Mouse (Mus musculus) spleen, postnatal 4 days (tissue): ENCODE data around the gene Gucy2d.

Experiments used
- DNase-seq, 2 experiments: peaks; one replicate each; pipeline ENCODE4 v3.0.0; 2022; ENCODE audit warnings: low spot score in 2 of 2

The Gucy2d gene

GRCm38 (mm10) chr7:98490328-98490727 lies 50.1 kb downstream of the Gucy2d start:
- DNase-seq: no peak

GRCm38 (mm10) chr7:98490911-98491310 lies 50.7 kb downstream of the Gucy2d start:
- no peak for DNase-seq

DNA sequence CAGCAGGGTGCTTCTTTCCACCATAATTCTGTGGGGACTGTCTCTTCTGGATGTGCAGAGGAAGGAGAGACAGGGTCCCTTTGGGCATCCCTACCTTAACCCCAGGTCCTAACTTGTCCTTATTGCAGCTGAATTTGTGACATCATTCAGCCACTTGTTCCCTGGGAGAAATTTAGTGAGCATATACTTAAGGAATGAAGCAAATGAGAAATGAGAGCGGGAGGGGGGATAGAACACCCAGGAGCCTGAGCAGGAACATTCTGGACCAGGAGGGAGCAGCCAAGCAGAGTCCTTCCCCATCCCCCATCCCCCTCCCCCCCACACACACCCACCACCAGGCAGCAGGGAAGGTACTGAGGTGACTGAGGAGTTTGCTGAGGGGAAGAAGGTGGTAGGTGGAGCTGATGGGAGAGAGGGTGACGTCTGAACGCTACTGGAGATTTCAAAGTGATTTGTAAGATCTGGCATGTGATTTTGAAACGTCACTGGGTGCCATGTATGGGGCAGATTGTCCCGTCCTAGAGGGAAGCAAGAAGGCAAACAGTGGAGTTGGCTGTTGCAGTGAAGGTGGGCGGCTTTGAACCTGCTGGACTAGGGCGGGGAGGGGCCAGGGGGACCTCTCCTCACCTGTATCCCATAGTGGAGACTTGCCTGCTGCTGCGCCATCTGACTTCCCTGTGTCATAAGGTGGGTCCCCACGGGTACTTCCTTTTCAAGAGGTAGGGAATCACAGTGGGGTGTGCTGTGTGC lies 51.4 kb downstream of the Gucy2d start:
- no peak for DNase-seq

DNA sequence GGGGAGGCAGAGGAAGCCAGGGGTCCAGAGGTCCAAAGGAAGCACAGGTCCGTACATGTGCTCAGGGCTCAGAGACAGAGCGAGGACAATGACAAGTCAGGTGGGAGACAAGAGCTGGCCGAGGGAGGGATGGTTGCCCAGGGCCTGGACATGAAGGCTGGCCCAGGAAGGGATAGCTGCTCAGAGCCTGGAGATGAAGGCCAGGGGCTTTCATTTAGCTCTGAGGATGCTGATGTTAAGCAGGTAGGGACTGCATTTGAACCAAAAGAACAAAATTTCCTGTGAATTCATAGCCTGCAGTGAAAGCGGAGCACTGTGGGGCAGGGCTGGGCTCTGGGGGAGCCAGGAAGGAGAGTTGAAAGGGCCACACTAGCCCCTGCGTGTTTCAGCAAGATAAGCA lies 52.1 kb downstream of the Gucy2d start:
- DNase-seq: no peak

DNA sequence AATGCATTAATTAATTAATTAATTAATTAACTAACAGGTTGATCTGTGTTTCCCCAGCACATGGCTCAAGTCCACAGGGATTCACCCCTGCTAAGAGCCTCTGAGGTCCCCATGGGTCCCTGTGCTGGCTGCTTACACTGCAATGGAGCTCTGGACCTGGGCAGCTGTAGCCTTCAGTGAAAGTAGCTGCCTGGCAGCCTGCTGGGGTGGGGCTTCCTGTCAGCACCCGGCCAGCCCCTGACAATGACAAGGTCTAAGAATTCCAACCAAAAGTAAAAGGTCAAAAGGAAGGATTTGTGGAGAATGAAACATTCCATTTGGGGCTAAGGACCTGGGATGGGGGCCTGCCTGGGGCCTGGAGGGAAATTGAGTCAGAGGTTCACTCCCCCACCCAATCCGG lies 53.1 kb downstream of the Gucy2d start:
- DNase-seq: no peak

GRCm38 (mm10) chr7:98493901-98494480 lies 53.8 kb downstream of the Gucy2d start:
- no peak for DNase-seq

DNA sequence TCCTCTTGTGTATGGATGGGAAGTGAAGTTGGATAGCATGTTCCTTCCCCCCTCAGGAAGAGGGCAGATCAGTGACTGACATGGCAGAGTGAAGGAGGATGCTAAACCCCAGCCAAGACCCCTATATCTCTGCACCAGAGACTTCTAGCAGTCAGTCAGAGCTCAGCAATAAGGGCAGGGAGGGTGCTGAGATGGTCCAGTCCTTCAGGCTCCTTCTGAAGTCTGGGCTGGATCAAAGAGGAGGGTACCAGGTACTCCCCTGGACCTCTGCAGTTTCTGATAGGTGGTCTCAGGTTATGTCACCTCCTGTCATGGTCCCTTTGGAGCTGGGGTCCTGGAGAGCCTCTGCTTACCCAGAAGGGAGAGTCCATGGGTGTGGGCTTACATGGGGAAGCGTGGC lies 55.4 kb downstream of the Gucy2d start:
- DNase-seq: no peak

DNA sequence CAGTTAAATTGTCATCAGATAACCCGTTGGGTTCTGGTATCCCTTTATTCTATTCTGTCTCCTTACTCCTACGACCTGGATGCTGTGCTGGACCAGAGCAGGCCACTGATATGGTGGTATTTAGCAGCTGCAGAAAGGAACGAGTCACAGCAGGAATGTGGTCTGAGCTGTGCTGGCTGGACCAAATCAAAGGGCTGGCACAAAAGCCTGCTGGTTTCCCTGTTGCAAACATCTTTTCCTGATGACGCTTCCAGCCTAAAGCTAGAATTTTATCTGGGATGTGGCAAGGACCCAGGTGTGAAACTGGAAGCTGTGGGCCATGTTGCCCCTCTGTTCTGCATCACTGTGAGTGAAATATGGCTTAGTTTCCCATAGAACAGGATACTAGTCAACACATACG lies 57.2 kb downstream of the Gucy2d start:
- no peak for DNase-seq

GRCm38 (mm10) chr7:98498101-98498500 lies 57.9 kb downstream of the Gucy2d start:
- no peak for DNase-seq

- DNase-seq: no peak
Observed at GRCm38 (mm10) chr7:98498656-98499560, 58.7 kb downstream of the Gucy2d start.

GRCm38 (mm10) chr7:98499561-98500292 lies 59.5 kb downstream of the Gucy2d start:
- DNase-seq: no peak

DNA sequence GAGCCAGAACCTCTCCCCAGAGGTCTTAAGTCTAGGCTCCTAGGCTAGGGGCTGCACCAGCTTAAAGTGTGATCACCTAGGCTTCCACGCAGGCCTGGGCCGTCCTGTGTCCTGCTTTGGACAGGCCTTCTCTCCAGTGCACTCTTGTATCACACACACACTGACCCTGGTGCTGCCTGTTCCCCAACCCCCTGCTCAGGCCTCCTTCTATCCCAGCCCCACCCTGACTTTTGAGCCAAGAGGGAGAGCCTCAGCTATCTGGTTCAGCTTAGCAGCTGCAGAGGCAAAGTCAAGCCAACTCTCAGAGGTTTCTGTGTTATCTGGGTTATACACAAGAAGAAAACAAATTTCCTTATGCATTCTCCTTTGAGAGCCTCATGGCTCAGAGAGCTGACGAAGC lies 60.3 kb downstream of the Gucy2d start:
- DNase-seq: no peak

DNA sequence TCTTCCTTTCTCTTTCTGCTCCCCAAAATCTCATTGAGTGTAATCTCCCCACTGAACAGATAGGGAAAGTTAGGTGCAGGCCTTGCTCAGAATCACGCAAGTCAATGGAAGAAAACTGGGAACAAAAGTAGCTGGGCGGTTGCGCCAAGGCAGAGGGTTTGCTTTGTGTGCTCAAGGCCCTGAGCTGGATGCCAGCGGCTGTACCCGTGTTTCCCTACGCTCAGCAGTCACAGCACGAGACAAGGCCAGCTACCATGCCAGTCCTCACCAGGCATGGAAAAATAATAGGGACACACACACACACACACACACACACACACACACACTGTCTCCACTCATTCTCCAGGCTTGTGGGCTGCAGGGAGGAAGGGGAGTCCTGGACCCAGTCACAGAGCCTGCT lies 60.9 kb downstream of the Gucy2d start:
- no peak for DNase-seq

GRCm38 (mm10) chr7:98502921-98503320 lies 62.7 kb downstream of the Gucy2d start:
- DNase-seq: no peak

DNA sequence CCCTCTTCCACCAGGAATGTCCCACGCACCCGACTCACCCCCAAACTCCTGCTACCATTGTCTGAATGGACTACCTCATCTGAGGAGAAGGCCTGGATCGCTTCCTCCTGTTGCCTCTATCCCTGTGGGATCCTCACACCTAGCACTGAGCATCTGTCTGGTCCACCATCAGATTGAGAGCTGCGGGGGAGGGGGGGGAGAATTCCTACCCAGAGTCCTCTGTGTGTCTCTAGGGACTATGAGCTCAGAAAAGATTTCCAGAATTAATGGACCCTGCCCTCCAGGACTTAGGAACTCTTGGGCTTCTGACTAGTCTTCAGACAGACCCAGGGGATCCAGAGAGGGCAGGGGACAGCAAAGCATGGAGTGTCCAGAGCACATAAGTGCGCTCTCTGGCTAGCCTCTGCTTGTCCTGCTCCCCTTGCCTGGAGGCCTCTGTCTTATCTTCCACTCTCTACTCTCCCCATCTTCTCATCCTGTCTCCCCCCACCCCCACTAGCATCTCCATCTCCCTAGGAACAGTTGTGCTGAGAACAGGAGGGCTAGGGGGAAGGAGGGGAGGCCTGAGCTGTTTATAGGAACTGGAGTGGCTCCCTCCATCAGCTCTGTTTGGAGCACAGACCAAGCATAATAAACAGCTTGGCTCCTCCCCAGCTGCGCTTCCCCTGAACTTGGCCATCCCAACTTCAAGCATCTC lies 63.9 kb downstream of the Gucy2d start:
- no peak for DNase-seq

GRCm38 (mm10) chr7:98504726-98505314 lies 64.6 kb downstream of the Gucy2d start:
- no peak for DNase-seq

DNA sequence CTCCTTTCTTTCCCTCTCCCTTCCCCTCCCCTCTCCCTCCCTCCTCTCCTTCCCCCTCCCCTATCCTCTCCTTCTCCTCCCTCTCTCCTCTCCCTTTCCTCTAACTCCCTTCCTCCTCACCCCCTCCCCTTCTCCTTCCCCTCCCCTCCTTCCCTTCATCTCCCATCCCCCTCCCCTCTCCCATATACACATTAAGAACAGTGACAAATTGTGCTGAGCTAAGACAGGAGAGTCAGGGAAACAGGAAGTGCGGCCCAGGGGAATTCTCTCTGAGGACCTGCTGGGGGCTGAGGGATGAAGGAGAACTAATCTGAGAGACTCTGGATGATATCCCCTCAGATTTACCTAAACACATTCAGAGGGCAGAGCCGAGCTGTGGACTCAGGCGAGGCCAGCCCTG lies 65.4 kb downstream of the Gucy2d start:
- DNase-seq: no peak

DNA sequence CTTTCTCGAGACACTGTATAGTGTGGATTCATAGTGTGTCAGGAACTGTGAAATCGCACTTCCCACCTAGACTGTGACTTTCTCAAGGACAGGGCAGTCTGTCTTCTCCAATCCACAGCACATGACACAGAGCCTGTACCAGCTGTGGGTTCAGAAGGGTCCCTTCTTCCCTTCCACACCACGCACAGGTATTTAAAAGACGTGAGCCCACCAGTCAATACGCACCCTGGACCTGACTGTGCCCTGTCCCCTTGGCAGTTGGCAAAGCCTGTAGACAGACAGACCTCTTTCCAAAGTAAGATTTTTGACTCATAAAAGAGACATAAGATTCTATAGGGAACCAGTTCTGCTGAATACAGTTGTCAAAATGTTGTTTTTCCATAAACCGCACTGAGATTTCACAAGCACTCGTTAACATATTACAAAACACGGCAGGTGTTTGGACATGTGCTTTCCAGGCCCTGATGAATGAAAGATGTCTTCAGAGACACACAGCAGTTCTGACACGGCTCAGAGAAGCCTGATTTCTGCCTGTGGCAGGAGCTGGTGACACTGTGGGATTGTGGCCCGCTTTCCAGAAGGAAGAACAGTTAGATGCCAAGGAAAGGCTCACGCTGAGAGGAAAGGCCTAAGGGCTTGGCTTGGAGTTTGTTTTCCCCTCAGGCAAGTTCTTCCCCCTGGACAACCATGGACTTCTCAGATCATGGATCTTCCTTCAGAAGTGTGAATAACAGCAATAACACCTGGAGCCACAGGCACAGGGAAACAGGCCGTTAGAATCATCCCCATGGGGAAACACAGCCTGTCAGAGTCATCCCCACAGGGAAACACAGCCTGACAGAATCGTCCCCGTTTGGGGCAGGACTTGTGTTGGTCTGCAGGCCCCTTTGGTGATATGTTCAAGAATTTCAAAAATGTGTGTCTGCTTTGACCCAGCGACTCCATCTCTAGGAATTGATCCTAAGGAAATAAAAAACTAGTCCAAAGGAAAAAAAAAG lies 71.0 kb downstream of the Gucy2d start:
- DNase-seq: no peak

GRCm38 (mm10) chr7:98513251-98513650 lies 73.0 kb downstream of the Gucy2d start:
- no peak for DNase-seq

DNA sequence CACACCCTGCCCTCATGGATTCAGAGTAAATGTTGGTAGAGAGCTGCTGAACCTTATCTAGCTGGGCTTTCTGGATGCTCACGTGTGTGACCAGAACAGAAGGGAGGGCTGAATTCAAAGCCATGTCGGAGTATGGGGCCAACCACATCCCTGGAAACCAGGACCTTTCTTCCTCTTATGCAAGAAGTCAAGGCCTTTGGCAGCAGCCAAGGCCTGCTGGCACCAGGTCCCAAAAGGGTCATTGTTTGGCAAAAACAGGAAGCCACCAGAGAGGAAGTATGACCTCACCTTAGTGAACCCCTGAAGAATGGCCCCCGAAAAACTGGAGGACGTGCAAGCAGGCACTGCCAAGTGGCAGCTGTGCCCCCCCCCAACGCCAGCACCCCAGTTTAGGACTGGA lies 82.4 kb downstream of the Gucy2d start:
- DNase-seq: no peak
